Mouse (Mus musculus) intestine, embryonic 14.5 days (tissue): ENCODE results near the gene Slc23a2. TPM values are rescaled to one million over a fixed set of nuclear protein-coding genes. Genes with fewer than 3 reads are reported as not detected.
A peak's percentile ranks its signal among the peaks of the same experiment; 100 is the strongest.

Experiments
- ATAC-seq: fragments of 200-750 bp; cut with Nextera tagmentation; replicated peaks from 2 replicates; pipeline ENCODE4 v1.8.0; 2017; ENCODE audit warnings: low read depth, moderate number of reproducible peaks, moderate TSS enrichment, moderate library complexity; ENCODE audit not compliant: low FRiP score, low TSS enrichment
- DNase-seq: peaks from one replicate; pipeline ENCODE4 v3.0.0-alpha.2; 2018; ENCODE audit warnings: low spot score
- H3K27ac ChIP-seq: fragments of 300-500 bp; sonication (generic); 2 replicates; pipeline ENCODE4 v1.5.1; 2014; ENCODE audit warnings: low read depth, mild to moderate bottlenecking, control low read depth
- H3K27me3 ChIP-seq: fragments of 300-500 bp; sonication (generic); replicated peaks from 2 replicates; pipeline ENCODE4 v1.6.1; 2014; ENCODE audit warnings: low read length, control low read depth; ENCODE audit not compliant: control insufficient read depth, insufficient read depth
- H3K36me3 ChIP-seq: fragments of 300-500 bp; sonication (generic); 2 replicates; pipeline ENCODE4 v1.6.1; 2014; ENCODE audit warnings: low read length, control low read depth; ENCODE audit not compliant: control insufficient read depth, insufficient read depth
- H3K4me1 ChIP-seq: fragments of 300-500 bp; sonication (generic); replicated peaks from 2 replicates; pipeline ENCODE4 v1.6.1; 2014; ENCODE audit warnings: low read length, control low read depth, mixed read lengths; ENCODE audit not compliant: control insufficient read depth, insufficient read depth
- H3K4me2 ChIP-seq: fragments of 300-500 bp; sonication (generic); 2 replicates; pipeline ENCODE4 v1.6.1; 2014; ENCODE audit warnings: low read length
- H3K4me3 ChIP-seq: fragments of 300-500 bp; sonication (generic); 2 replicates; pipeline ENCODE4 v1.5.1; 2014; ENCODE audit warnings: low read depth, low read length, control low read depth, mixed read lengths
- H3K9ac ChIP-seq: fragments of 300-500 bp; sonication (generic); 2 replicates; pipeline ENCODE4 v1.6.1; 2014; ENCODE audit warnings: mild to moderate bottlenecking, low read length
- H3K9me3 ChIP-seq: fragments of 300-500 bp; sonication (generic); 2 replicates; pipeline ENCODE4 v1.6.1; 2016; ENCODE audit warnings: low read length, control low read depth; ENCODE audit not compliant: control insufficient read depth
- WGBS: fragments of 180-500 bp; shearing (Covaris S2); extraction: QIAGEN DNeasy Blood & Tissue Kit; methylation state at CpG from one replicate; pipeline ENCODE4 v1.1.7; 2014; 5-methylcytosine and 5-hydroxymethylcytosine counted together
- polyA plus RNA-seq: library from polyadenylated mRNA; unstranded; fragments of >200 nt; fragmentation: Nextera tagmentation; extraction: Ambion mirVana; gene quantifications from 2 replicates; pipeline ENCODE4 v1.2.1, GENCODE M21; 2014

Slc23a2 gene
- polyA plus RNA-seq = 13.9 and 17.4 TPM in 2 replicates

DNA sequence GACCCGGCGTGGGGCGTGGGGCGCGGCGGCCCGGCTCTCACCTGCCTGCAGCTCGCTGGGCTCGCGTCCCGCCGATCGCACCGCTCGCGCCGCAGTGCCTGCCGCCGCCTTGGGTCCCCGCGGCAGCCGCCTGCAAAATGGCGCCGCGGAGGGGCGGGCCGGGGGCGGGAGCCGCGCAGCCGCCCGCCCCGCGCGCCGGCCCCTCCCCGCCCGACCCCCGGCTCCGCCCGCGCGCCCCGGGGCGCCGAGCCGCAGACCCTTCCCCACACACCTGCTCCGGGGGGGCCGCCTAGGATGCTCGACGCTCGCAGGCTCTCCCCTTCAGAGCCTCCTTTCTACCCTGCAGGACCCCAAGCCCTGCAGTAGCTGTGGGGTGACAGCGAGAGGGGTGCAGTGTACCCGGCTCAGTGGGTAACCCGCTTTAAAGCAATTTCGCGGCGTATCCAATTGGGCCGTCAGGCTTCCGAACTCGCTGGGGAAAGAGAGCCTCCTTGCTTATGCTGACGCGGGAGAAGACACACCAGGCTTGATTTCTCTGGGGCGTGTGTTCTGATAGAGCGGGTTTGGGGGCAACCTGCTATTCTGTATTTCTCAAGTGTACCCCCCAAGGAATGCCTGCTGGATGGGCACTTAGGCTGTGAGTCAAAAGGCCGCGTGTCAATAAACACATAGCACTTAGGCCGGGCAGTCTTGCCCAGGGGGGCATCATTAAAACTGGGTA lies at the start of gene Slc23a2:
TSS of gene Slc23a2 (minus strand) at position 138 of the 721 bp plus-strand sequence.
- Histone ChIP-seq H3K4me3 (peak within 1 kb of the TSS; percentile 75), H3K36me3 (peaks cover 5% of the 10 kb centered on the region; the same call in 1 of the 2 replicates), H3K27me3 (0 out of 2 replicates have a peak, but pooled peaks cover 7% of the 10 kb centered on the region), H3K9me3 (no peaks in the 10 kb centered on the region), H3K4me2 (peak within 1 kb of the TSS; percentile 93), H3K27ac (no peak within 1 kb of the TSS), H3K9ac (peak within 1 kb of the TSS; percentile 71), H3K4me1 (peaks cover 16% of the 10 kb centered on the region; the same call in 1 of the 2 replicates)
- ATAC-seq = peak; percentile 79
- DNase-seq = peak; percentile 74
- WGBS = under 1% methylated on average over 37 of the region's 68 CpGs

DNA sequence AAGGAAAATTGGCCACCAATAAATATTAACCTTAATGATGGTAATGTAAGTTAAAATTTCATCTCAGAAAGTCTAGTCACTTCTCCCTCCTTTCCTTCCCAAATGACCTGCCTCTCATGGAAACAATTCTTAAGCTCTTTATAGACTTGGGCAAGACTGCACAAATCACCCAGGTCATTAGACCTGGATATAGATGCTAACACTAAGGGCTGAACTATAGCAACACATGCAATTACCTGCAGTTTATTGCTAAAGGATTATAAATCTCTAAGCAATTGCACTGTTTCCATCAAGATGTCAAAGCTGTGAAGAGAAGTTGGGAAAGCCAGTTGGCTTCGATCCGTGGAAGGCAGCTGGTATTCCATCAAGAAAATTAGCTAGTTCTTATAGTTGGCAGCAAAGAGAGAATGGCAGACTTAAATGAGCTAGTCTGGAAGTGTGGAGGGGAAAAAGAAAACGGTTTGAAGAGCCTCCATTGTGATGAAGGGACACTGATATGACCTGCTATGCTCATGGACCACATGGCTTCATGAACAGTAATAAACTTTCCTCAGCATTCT lies 45.8 kb upstream of the Slc23a2 start:
- no peak overlapping the region for H3K4me2 ChIP-seq
- 61% methylated on average over 3 of the region's 3 CpGs for WGBS
- H3K36me3 ChIP-seq = no peaks in the 10 kb centered on the region
- no peaks in the 10 kb centered on the region for H3K9me3 ChIP-seq
- H3K9ac ChIP-seq = no peak overlapping the region
- DNase-seq (no peak), ATAC-seq (no peak)
- no peaks in the 10 kb centered on the region for H3K27me3 ChIP-seq
- H3K4me3 ChIP-seq = no peak overlapping the region
- no peaks in the 10 kb centered on the region for H3K4me1 ChIP-seq
- no peak overlapping the region for H3K27ac ChIP-seq

- Histone ChIP-seq H3K36me3 (no peaks in the 10 kb centered on the region), H3K4me1 (no peaks in the 10 kb centered on the region), H3K9ac (no peak overlapping the region), H3K27me3 (no peaks in the 10 kb centered on the region), H3K4me2 (no peak overlapping the region), H3K4me3 (no peak overlapping the region), H3K27ac (no peak overlapping the region), H3K9me3 (no peaks in the 10 kb centered on the region)
- no peak for DNase-seq
- no peak for ATAC-seq
- WGBS = 68% methylated on average over 6 of the region's 6 CpGs
These were observed 39.0 kb upstream of the Slc23a2 start for GRCm38 (mm10) chr2:132183874-132184273.

DNA sequence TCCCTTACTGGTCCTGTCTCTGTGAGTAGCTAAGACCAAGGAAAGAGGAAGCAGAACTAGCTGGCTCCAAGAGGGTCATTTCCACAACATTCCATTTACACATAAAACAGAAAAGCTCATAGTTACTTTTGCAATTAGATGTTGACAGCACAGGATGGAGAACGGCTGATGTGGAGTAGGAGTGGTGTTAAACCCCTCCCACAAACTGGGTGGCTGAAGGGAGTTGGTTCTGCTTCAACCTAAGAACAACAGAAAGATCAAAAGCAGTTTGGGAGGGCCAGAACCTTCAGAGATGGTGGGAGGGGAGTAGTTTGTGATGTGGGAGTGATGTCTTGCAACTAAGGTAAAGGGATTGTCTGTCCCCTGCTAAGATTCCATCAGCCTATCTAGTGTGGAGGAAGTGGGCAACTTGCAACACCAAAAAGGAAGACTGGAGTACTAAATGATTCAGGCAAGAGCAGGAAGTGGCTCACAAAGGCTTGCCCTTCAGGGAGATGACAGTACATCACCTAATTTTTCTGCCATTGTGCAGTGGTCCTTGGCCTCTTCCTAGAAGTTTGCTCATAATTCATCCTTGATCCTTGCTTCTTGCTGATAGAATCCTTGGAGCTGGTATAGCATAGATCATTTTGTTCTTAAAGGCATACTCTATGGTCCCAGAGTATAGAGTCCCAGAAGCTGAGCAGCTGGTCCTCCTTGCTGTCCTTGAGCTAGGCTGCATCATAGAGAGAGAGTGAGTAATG lies 35.7 kb upstream of the Slc23a2 start:
- H3K9ac ChIP-seq = no peak overlapping the region
- ATAC-seq = no peak
- 25% methylated on average over 1 of the region's 1 CpGs for WGBS
- no peaks in the 10 kb centered on the region for H3K27me3 ChIP-seq
- no peaks in the 10 kb centered on the region for H3K4me1 ChIP-seq
- DNase-seq = no peak
- H3K27ac ChIP-seq = no peak overlapping the region
- no peaks in the 10 kb centered on the region for H3K36me3 ChIP-seq
- no peaks in the 10 kb centered on the region for H3K9me3 ChIP-seq
- no peak overlapping the region for H3K4me2 ChIP-seq
- H3K4me3 ChIP-seq = no peak overlapping the region

GRCm38 (mm10) chr2:132179371-132179770 lies 34.5 kb upstream of the Slc23a2 start:
- ATAC-seq = no peak
- Histone ChIP-seq H3K4me3 (no peak overlapping the region), H3K27me3 (no peaks in the 10 kb centered on the region), H3K4me1 (no peaks in the 10 kb centered on the region), H3K9ac (no peak overlapping the region), H3K9me3 (no peaks in the 10 kb centered on the region), H3K4me2 (no peak overlapping the region), H3K36me3 (no peaks in the 10 kb centered on the region), H3K27ac (no peak overlapping the region)
- no peak for DNase-seq
- 91% methylated on average over 7 of the region's 7 CpGs for WGBS

GRCm38 (mm10) chr2:132177406-132177805 lies 32.5 kb upstream of the Slc23a2 start:
- Histone ChIP-seq H3K4me3 (no peak overlapping the region), H3K4me1 (no peaks in the 10 kb centered on the region), H3K27me3 (no peaks in the 10 kb centered on the region), H3K36me3 (no peaks in the 10 kb centered on the region), H3K9ac (no peak overlapping the region), H3K4me2 (no peak overlapping the region), H3K9me3 (no peaks in the 10 kb centered on the region), H3K27ac (no peak overlapping the region)
- ATAC-seq (no peak), DNase-seq (no peak)
- 80% methylated on average over 9 of the region's 9 CpGs for WGBS

- no peak overlapping the region for H3K27ac ChIP-seq
- no peak overlapping the region for H3K4me3 ChIP-seq
- H3K36me3 ChIP-seq = no peaks in the 10 kb centered on the region
- H3K27me3 ChIP-seq = no peaks in the 10 kb centered on the region
- H3K9me3 ChIP-seq = no peaks in the 10 kb centered on the region
- WGBS = 46% methylated on average over 3 of the region's 3 CpGs
- no peak overlapping the region for H3K9ac ChIP-seq
- no peaks in the 10 kb centered on the region for H3K4me1 ChIP-seq
- no peak overlapping the region for H3K4me2 ChIP-seq
- peak; percentile 75 for ATAC-seq
- no peak for DNase-seq
These were observed 31.5 kb upstream of the Slc23a2 start for GRCm38 (mm10) chr2:132176289-132176848.

DNA sequence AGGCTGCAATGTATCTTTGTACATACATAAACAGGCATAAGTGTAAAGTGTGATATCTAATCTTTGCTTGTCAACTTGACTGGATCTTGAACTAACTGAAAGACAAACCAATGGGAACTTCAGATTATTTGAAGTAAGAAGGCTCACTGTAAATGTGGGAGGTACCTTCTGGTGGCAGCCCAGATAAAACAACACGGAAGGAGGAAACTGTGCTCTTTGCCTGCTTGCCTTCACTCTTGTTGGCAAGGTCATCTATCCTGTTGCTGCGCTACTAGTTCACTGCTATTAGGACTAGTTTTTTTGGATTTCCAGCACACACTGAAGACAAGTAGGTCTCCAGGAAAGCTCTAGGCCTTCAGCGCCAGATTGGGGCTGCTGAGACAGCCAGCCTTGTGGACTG lies 29.1 kb upstream of the Slc23a2 start:
- no peak for ATAC-seq
- H3K9me3 ChIP-seq = no peaks in the 10 kb centered on the region
- H3K27me3 ChIP-seq = no peaks in the 10 kb centered on the region
- no peaks in the 10 kb centered on the region for H3K4me1 ChIP-seq
- H3K36me3 ChIP-seq = no peaks in the 10 kb centered on the region
- no peak overlapping the region for H3K9ac ChIP-seq
- DNase-seq = no peak
- no peak overlapping the region for H3K27ac ChIP-seq
- H3K4me2 ChIP-seq = no peak overlapping the region
- 85% methylated on average over 3 of the region's 3 CpGs for WGBS
- H3K4me3 ChIP-seq = no peak overlapping the region
